Mouse (Mus musculus): ENCODE measurements around the gene Gadl1. TPM values are rescaled to one million over a fixed set of nuclear protein-coding genes. Genes with fewer than 3 reads are reported as not detected.

The Gadl1 gene
- total RNA-seq (2023), result not detected

DNA sequence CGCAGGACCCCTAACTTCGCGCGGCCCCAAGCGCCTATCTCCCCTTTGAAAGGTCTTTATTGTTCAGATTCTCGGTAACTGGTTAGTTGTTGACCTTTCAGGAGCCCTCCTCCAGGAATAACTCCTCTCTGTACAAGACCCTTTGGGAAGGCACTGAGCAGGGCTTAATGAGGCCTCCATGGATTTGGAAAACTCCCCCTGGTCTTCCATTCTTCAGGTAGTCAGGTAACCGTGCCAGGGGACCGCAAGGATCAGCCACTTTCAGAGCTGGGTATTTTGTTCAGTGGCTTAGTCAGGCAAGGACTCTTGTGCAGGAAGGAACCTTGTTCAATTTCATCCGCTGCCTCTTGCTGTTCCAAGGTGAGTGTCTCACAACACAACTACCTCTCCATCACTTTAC is at the start of gene Gadl1:
TSS of gene Gadl1 (plus strand) at position 301 of the 400 bp plus-strand sequence.

Data from CD4-positive naive resting alpha-beta T cell, adult 57 days (primary cell).